Mouse (Mus musculus) urinary bladder, postnatal 36 days (tissue): ENCODE measurements around the gene Chdh.
A peak's percentile ranks its signal among the peaks of the same experiment; 100 is the strongest.

Experiments
- DNase-seq, 2 experiments: peaks; one replicate each; pipeline ENCODE4 v3.0.0; 2022; ENCODE audit warnings: low spot score in 2 of 2, mixed read lengths in 1 of 2

Chdh gene

GRCm38 (mm10) chr14:30011886-30012560, 3.2 kb downstream of the Chdh start:
- peak in 1 of 2 experiments; percentile 25 for DNase-seq

GRCm38 (mm10) chr14:30014487-30014886, 5.7 kb downstream of the Chdh start:
- DNase-seq, result no peak

GRCm38 (mm10) chr14:30015008-30015407, 6.2 kb downstream of the Chdh start:
- no peak for DNase-seq

GRCm38 (mm10) chr14:30016666-30017065, 7.8 kb downstream of the Chdh start:
- no peak for DNase-seq

- DNase-seq, result no peak
Measured at GRCm38 (mm10) chr14:30017794-30018462, 9.1 kb downstream of the Chdh start.

GRCm38 (mm10) chr14:30018463-30018801, 9.6 kb downstream of the Chdh start:
- DNase-seq, result peak in 1 of 2 experiments; percentile 25

GRCm38 (mm10) chr14:30018846-30019245, 10.0 kb downstream of the Chdh start:
- DNase-seq, result no peak

- DNase-seq, result no peak
Measured at GRCm38 (mm10) chr14:30019375-30019774, 10.6 kb downstream of the Chdh start.

- no peak for DNase-seq
Measured at GRCm38 (mm10) chr14:30019792-30020575, 11.2 kb downstream of the Chdh start.

GRCm38 (mm10) chr14:30022471-30022870, 13.6 kb downstream of the Chdh start:
- DNase-seq, result no peak

GRCm38 (mm10) chr14:30024387-30024786, 15.6 kb downstream of the Chdh start:
- DNase-seq, result no peak

- no peak for DNase-seq
Measured at GRCm38 (mm10) chr14:30027378-30027777, 18.6 kb downstream of the Chdh start.

- DNase-seq, result no peak
Measured at GRCm38 (mm10) chr14:30033405-30033804, 24.6 kb downstream of the Chdh start.

- no peak for DNase-seq
Measured at GRCm38 (mm10) chr14:30038431-30038830, 29.6 kb downstream of the Chdh start.

GRCm38 (mm10) chr14:30039413-30039812, 30.6 kb downstream of the Chdh start:
- no peak for DNase-seq

GRCm38 (mm10) chr14:30041836-30042235, 33.0 kb downstream of the Chdh start:
- no peak for DNase-seq

GRCm38 (mm10) chr14:30043356-30043940, 34.6 kb downstream of the Chdh start:
- no peak for DNase-seq

GRCm38 (mm10) chr14:30045239-30045638, 36.4 kb downstream of the Chdh start:
- DNase-seq, result peak; percentile 12 to 13

GRCm38 (mm10) chr14:30045704-30046220, 36.9 kb downstream of the Chdh start:
- DNase-seq, result no peak

GRCm38 (mm10) chr14:30046976-30047375, 38.2 kb downstream of the Chdh start:
- DNase-seq, result no peak

GRCm38 (mm10) chr14:30048049-30048448, 39.2 kb downstream of the Chdh start:
- DNase-seq, result no peak

GRCm38 (mm10) chr14:30050280-30050679, 41.5 kb downstream of the Chdh start:
- DNase-seq, result no peak
